Mouse (Mus musculus): Measurements from ENCODE around the gene Ppa1.

- TF ChIP-seq CTCF (IDR thresholded peaks at IDR 0.05; ENCODE audit: borderline replicate concordance, extremely low read depth, insufficient read depth, insufficient read length) (no peak), POLR2A (IDR thresholded peaks at IDR 0.05; ENCODE audit: borderline replicate concordance, extremely low read depth, insufficient read depth, insufficient read length, poor library complexity, severe bottlenecking) (no peak)
Observed at GRCm38 (mm10) chr10:61713601-61714000, 65.2 kb downstream of the Ppa1 start.

Measured in brain, embryonic 14.5 days (tissue).